Mouse (Mus musculus) liver, postnatal 0 days (tissue): Measurements from ENCODE around the gene Zfp668.

Experiments used
- CTCF ChIP-seq: sonication (generic); IDR thresholded peaks from 2 replicates; pipeline ENCODE4 v1.5.1; 2016; ENCODE audit warnings: antibody characterized with exemption, low read depth
- EP300 ChIP-seq: IDR thresholded peaks from 2 replicates; pipeline ENCODE4 v1.6.1; 2016; ENCODE audit warnings: antibody characterized with exemption, low read depth, mild to moderate bottlenecking

DNA sequence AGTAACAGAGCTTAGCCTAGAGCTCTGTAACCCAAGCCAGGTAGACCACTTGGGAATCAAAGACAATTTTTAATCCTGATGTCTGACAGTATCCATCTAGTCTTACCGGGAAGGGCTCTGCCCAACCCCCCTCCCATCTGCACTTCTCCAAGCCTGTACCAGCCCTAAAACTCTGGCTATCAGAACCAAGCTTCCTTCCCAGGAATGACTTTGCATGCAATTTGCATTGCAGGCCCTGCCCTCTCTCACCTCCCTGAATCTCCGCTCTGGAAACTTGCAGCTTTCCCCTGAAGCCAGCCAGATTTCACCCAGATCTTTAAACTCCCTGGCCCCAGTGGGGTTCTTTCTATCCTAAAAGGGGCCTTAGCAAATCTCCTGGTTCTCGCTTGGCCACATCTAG lies 11.2 kb upstream of the Zfp668 start:
- TF ChIP-seq CTCF (no peak), EP300 (no peak)
